Mouse (Mus musculus): ENCODE measurements around the gene Trpm8.

Gene Trpm8

GRCm38 (mm10) chr1:88267489-88267888 is 10.0 kb upstream of the Trpm8 start:
- no peak for DNase-seq

- no peak for DNase-seq
Observed at GRCm38 (mm10) chr1:88268070-88268469, 9.4 kb upstream of the Trpm8 start.

GRCm38 (mm10) chr1:88269539-88270309 is 7.7 kb upstream of the Trpm8 start:
- DNase-seq = no peak

- DNase-seq = no peak
Observed at GRCm38 (mm10) chr1:88272851-88273250, 4.6 kb upstream of the Trpm8 start.

GRCm38 (mm10) chr1:88273326-88273725 is 4.1 kb upstream of the Trpm8 start:
- no peak for DNase-seq

GRCm38 (mm10) chr1:88273832-88274231 is 3.6 kb upstream of the Trpm8 start:
- no peak for DNase-seq

- DNase-seq = peak; percentile 76 to 80
Observed at GRCm38 (mm10) chr1:88274371-88275077, 2.9 kb upstream of the Trpm8 start.

GRCm38 (mm10) chr1:88275078-88275680 is 2.3 kb upstream of the Trpm8 start:
- peak in 1 of 2 experiments; percentile 28 for DNase-seq

- peak in 1 of 2 experiments; percentile 50 for DNase-seq
Observed at GRCm38 (mm10) chr1:88275698-88276523, 1.6 kb upstream of the Trpm8 start.

- DNase-seq = no peak
Observed at GRCm38 (mm10) chr1:88276524-88277097, 850 bp upstream of the Trpm8 start.

GRCm38 (mm10) chr1:88277818-88278511 is 504 bp downstream of the Trpm8 start:
- peak in 1 of 2 experiments; percentile 60 for DNase-seq

- DNase-seq = no peak
Observed at GRCm38 (mm10) chr1:88279111-88280005, 1.9 kb downstream of the Trpm8 start.

- no peak for DNase-seq
Observed at GRCm38 (mm10) chr1:88280006-88280690, 2.7 kb downstream of the Trpm8 start.

- DNase-seq = no peak
Observed at GRCm38 (mm10) chr1:88282301-88282700, 4.8 kb downstream of the Trpm8 start.

- DNase-seq = no peak
Observed at GRCm38 (mm10) chr1:88283376-88284227, 6.1 kb downstream of the Trpm8 start.

GRCm38 (mm10) chr1:88284228-88284945 is 6.9 kb downstream of the Trpm8 start:
- no peak for DNase-seq

GRCm38 (mm10) chr1:88284946-88285320 is 7.5 kb downstream of the Trpm8 start:
- DNase-seq = peak; percentile 70 to 77

GRCm38 (mm10) chr1:88285652-88286051 is 8.2 kb downstream of the Trpm8 start:
- DNase-seq = no peak

Measured in cerebellum, postnatal 10 days (tissue).